Mouse (Mus musculus) lung, embryonic 14.5 days (tissue): ENCODE results near the gene Ell. TPM values are rescaled to one million over a fixed set of nuclear protein-coding genes. Genes with fewer than 3 reads are reported as not detected.

Source experiments
- ATAC-seq: fragments of 200-750 bp; cut with Nextera tagmentation; 2 replicates; pipeline ENCODE4 v1.8.0; 2017; ENCODE audit warnings: mild to moderate bottlenecking, moderate TSS enrichment, moderate library complexity; ENCODE audit not compliant: insufficient read depth
- DNase-seq: peaks from one replicate; pipeline ENCODE4 v3.0.0-alpha.2; 2015
- H3K27ac ChIP-seq: fragments of 300-500 bp; sonication (generic); 2 replicates; pipeline ENCODE4 v1.5.1; 2014; ENCODE audit warnings: low read depth, mild to moderate bottlenecking, moderate library complexity
- H3K27me3 ChIP-seq: fragments of 300-500 bp; sonication (generic); 2 replicates; pipeline ENCODE4 v1.6.1; 2014; ENCODE audit warnings: low read length, control low read depth; ENCODE audit not compliant: insufficient read depth
- H3K36me3 ChIP-seq: fragments of 300-500 bp; sonication (generic); 2 replicates; pipeline ENCODE4 v1.6.1; 2014; ENCODE audit warnings: control low read depth; ENCODE audit not compliant: insufficient read depth
- H3K4me1 ChIP-seq: fragments of 300-500 bp; sonication (generic); 2 replicates; pipeline ENCODE4 v1.6.1; 2014; ENCODE audit warnings: antibody characterized with exemption, control low read depth; ENCODE audit not compliant: insufficient read depth
- H3K4me2 ChIP-seq: fragments of 300-500 bp; sonication (generic); 2 replicates; pipeline ENCODE4 v1.6.1; 2014; ENCODE audit warnings: mild to moderate bottlenecking
- H3K4me3 ChIP-seq: fragments of 300-500 bp; sonication (generic); 2 replicates; pipeline ENCODE4 v1.5.1; 2014; ENCODE audit warnings: low read depth, low read length
- H3K9ac ChIP-seq: fragments of 300-500 bp; sonication (generic); 2 replicates; pipeline ENCODE4 v1.6.1; 2014
- H3K9me3 ChIP-seq: fragments of 300-500 bp; sonication (generic); 2 replicates; pipeline ENCODE4 v1.6.1; 2016; ENCODE audit warnings: low read depth, low read length, control low read depth
- CTCF ChIP-seq: IDR thresholded peaks from 2 replicates; pipeline ENCODE4 v1.5.1; 2016; ENCODE audit warnings: antibody characterized with exemption, low read depth
- WGBS: fragments of 180-500 bp; shearing (Covaris S2); extraction: QIAGEN DNeasy Blood & Tissue Kit; methylation state at CpG from one replicate; pipeline ENCODE4 v1.1.7; 2014; 5-methylcytosine and 5-hydroxymethylcytosine counted together
- polyA plus RNA-seq: library from polyadenylated mRNA; unstranded; fragments of >200 nt; fragmentation: Nextera tagmentation; extraction: Ambion mirVana; gene quantifications from 2 replicates; pipeline ENCODE4 v1.2.1, GENCODE M21; 2014

Gene Ell
- polyA plus RNA-seq, 1 experiment from 2014 or later, result 20.0 TPM

DNA sequence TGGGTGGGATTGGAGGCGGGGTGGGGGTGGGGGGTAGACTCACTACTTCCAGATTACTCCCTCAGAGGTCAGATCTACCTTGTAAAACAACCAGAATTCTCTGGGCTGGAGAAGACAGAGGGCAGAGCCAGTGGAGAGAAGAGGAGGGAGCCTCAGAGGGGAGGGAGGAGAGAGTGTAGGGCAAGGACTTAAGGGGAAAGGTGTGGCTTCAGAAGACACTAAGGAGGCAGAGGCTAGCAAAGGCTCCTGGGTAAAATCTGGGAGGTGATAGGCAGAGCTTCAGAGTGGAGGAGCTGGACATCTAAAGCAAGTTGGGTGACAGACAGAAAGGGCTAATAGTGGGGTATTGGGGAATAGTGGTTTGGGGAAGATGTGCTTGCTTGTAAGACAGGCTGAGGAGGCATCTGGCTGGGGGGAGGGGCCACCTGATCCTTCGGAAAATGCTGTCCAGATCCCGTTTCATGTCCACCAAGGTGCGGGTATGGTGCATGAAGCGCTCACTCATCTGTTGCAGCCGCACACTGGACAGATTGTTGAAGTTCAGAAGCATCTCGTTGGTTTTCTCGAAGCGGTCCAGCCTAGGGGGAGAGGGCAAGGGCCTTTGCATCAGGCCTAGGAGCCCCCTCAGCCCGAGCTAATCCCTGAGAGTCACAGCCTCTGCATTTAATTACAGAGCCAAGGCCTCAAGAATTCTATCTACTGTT lies 21.2 kb upstream of the Ell start:
- H3K4me1 ChIP-seq, result no peaks in the 10 kb centered on the region
- no peak for ATAC-seq
- H3K9ac ChIP-seq, result no peak overlapping the region
- no peak overlapping the region for H3K4me2 ChIP-seq
- no peak for TF ChIP-seq CTCF
- no peaks in the 10 kb centered on the region for H3K9me3 ChIP-seq
- no peak for DNase-seq
- H3K36me3 ChIP-seq, result peaks cover 38% of the 10 kb centered on the region
- no peak overlapping the region for H3K4me3 ChIP-seq
- H3K27ac ChIP-seq, result no peak overlapping the region
- WGBS, result 80% methylated on average over 10 of the region's 10 CpGs
- no peaks in the 10 kb centered on the region for H3K27me3 ChIP-seq

GRCm38 (mm10) chr8:70519043-70519442 lies 20.2 kb upstream of the Ell start:
- Histone ChIP-seq H3K9me3 (no peaks in the 10 kb centered on the region), H3K9ac (no peak overlapping the region), H3K4me3 (no peak overlapping the region), H3K36me3 (peaks cover 29% of the 10 kb centered on the region; the same call in 1 of the 2 replicates), H3K27me3 (no peaks in the 10 kb centered on the region), H3K4me1 (no peaks in the 10 kb centered on the region), H3K4me2 (no peak overlapping the region), H3K27ac (no peak overlapping the region)
- DNase-seq (no peak), ATAC-seq (no peak)
- no peak for TF ChIP-seq CTCF
- 86% methylated on average over 6 of the region's 6 CpGs for WGBS

DNA sequence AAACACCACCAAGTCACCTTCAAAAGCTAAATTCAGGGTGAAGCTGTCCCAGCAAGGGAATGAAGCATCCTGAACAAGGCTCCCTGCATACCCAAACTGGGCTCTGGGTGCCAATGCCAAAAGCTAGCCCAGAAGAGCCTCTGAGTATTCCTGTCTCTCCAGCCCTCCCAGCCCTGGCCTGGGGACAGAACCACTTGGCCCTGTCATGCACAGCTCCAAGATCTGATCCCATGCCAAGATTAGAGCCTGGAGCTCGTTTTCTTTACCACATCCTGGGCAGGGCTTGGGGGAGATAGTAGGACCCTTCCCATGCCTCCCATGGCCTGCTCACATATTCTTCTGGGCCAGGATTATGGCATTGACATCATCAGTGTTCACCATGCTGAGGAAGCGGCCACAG lies 19.7 kb upstream of the Ell start:
- Histone ChIP-seq H3K27ac (no peak overlapping the region), H3K9me3 (no peaks in the 10 kb centered on the region), H3K4me1 (no peaks in the 10 kb centered on the region), H3K4me2 (no peak overlapping the region), H3K36me3 (peaks cover 24% of the 10 kb centered on the region; the same call in 1 of the 2 replicates), H3K27me3 (no peaks in the 10 kb centered on the region), H3K4me3 (no peak overlapping the region), H3K9ac (no peak overlapping the region)
- 52% methylated on average over 2 of the region's 2 CpGs for WGBS
- ATAC-seq, result no peak
- DNase-seq, result no peak
- no peak for TF ChIP-seq CTCF

GRCm38 (mm10) chr8:70522592-70523403 lies 16.5 kb upstream of the Ell start:
- ATAC-seq (peak; percentile 82), DNase-seq (peak; percentile 99)
- H3K27me3 ChIP-seq, result no peaks in the 10 kb centered on the region
- peak; percentile 80 for TF ChIP-seq CTCF
- H3K4me2 ChIP-seq, result peak overlapping the region; percentile 83
- H3K27ac ChIP-seq, result peak overlapping the region; percentile 90
- H3K9ac ChIP-seq, result peak overlapping the region; percentile 75
- H3K9me3 ChIP-seq, result no peaks in the 10 kb centered on the region
- H3K4me3 ChIP-seq, result peak overlapping the region; percentile 82
- H3K4me1 ChIP-seq, result peaks cover 3% of the 10 kb centered on the region; the same call in 1 of the 2 replicates
- under 1% methylated on average over 51 of the region's 51 CpGs for WGBS
- H3K36me3 ChIP-seq, result peaks cover 15% of the 10 kb centered on the region; the same call in 1 of the 2 replicates

DNA sequence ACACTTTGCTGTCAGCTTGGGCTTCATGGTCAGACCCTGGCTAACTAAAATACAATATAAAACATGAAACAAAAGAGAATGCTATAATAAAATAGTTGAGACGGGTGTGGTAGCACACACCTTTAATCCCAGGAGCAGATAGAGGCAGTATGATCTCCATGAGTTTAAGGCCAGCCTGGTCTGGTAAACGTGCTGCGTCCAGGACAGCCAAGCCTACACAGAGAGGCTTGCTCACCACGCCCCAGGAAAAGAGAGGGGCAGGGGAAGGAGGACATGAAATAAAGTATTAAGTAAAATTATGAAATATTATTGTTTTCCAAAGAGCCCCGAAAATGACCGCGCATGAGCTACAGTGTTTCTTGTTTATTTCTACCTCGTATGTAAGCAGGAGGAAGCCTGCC lies 12.1 kb upstream of the Ell start:
- DNase-seq (no peak), ATAC-seq (no peak)
- Histone ChIP-seq H3K9me3 (no peaks in the 10 kb centered on the region), H3K36me3 (peaks cover 25% of the 10 kb centered on the region), H3K4me3 (peak overlapping the region; percentile 80), H3K27me3 (no peaks in the 10 kb centered on the region), H3K4me1 (peaks cover 3% of the 10 kb centered on the region; the same call in 1 of the 2 replicates), H3K4me2 (peak overlapping the region; percentile 77), H3K27ac (peak overlapping the region; percentile 89), H3K9ac (peak overlapping the region; percentile 90)
- no peak for TF ChIP-seq CTCF
- 3% methylated on average over 8 of the region's 8 CpGs for WGBS

GRCm38 (mm10) chr8:70527512-70528181 lies 11.6 kb upstream of the Ell start, which contains the start of the genes Fkbp8 and Kxd1:
Gene Fkbp8 (plus strand): TSS chr8:70527724.
Gene Kxd1 (minus strand): TSS chr8:70527956.
- peak within 1 kb of the TSS; percentile 90 for H3K9ac ChIP-seq
- peak; percentile 25 for TF ChIP-seq CTCF
- H3K4me1 ChIP-seq, result peaks cover 3% of the 10 kb centered on the region; the same call in 1 of the 2 replicates
- peaks cover 30% of the 10 kb centered on the region for H3K36me3 ChIP-seq
- H3K4me2 ChIP-seq, result peak within 1 kb of the TSS; percentile 77
- peak within 1 kb of the TSS; percentile 89 for H3K27ac ChIP-seq
- WGBS, result under 1% methylated on average over 55 of the region's 61 CpGs
- peak within 1 kb of the TSS; percentile 80 for H3K4me3 ChIP-seq
- DNase-seq (peak; percentile 97), ATAC-seq (peak; percentile 93)
- no peaks in the 10 kb centered on the region for H3K27me3 ChIP-seq
- H3K9me3 ChIP-seq, result no peaks in the 10 kb centered on the region
